Mouse (Mus musculus): ENCODE data around the gene Olig1. TPM values are rescaled to one million over a fixed set of nuclear protein-coding genes. Genes with fewer than 3 reads are reported as not detected.

Gene Olig1
- polyA plus RNA-seq, 1 experiment from 2014 or later: 6.4 TPM

DNA sequence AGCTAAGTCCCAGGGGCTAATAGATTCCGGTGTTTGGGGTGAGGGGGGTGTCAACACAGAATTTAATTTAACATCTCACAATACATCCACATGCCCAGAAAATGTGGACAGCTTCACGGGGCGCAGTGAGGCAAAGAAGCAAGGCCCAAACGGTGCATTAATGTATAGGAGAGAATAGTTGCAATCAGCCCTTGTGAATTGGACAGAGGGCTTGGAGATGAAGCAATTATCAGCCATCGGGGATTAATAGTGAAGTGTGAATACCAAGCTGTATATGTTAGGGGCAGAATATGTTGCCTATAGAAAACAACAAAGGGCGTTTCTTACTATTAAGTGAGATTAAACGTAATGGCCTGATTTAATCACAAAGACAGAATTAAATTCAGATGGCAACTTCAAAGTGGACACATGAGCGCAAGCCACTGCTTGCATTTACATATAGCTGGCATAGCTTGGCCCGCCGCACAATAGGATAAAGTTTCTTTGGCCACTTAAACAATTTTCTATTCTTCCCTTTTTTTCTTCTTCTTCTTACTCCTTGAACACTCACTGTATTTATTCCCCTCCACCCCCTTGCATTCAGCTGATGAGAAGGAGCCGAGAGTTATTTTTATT, 23.3 kb downstream of the Olig1 start:
- H3K27ac ChIP-seq (replicated peaks): no peak overlapping the region
- H3K9ac ChIP-seq: no peak overlapping the region
- no peak overlapping the region for H3K4me3 ChIP-seq (replicated peaks)
- WGBS: 53% methylated on average over 11 of the region's 11 CpGs
- H3K27me3 ChIP-seq: peaks cover 11% of the 10 kb centered on the region
- no peak for ATAC-seq (ENCODE audit: insufficient number of reproducible peaks, low FRiP score, low TSS enrichment, low read depth)
- H3K9me3 ChIP-seq (replicated peaks): no peaks in the 10 kb centered on the region
- H3K36me3 ChIP-seq: no peaks in the 10 kb centered on the region
- H3K4me1 ChIP-seq: no peaks in the 10 kb centered on the region
- H3K4me2 ChIP-seq (replicated peaks): no peak overlapping the region

- Histone ChIP-seq H3K4me1 (no peaks in the 10 kb centered on the region), H3K9ac (no peak overlapping the region), H3K9me3 (replicated peaks) (no peaks in the 10 kb centered on the region), H3K4me3 (replicated peaks) (no peak overlapping the region), H3K4me2 (replicated peaks) (no peak overlapping the region), H3K36me3 (no peaks in the 10 kb centered on the region), H3K27me3 (peaks cover 38% of the 10 kb centered on the region), H3K27ac (replicated peaks) (no peak overlapping the region)
- ATAC-seq (ENCODE audit: insufficient number of reproducible peaks, low FRiP score, low TSS enrichment, low read depth): no peak
- WGBS: 50% methylated on average over 4 of the region's 4 CpGs
Measured at GRCm38 (mm10) chr16:91297726-91298125, 28.2 kb downstream of the Olig1 start.

DNA sequence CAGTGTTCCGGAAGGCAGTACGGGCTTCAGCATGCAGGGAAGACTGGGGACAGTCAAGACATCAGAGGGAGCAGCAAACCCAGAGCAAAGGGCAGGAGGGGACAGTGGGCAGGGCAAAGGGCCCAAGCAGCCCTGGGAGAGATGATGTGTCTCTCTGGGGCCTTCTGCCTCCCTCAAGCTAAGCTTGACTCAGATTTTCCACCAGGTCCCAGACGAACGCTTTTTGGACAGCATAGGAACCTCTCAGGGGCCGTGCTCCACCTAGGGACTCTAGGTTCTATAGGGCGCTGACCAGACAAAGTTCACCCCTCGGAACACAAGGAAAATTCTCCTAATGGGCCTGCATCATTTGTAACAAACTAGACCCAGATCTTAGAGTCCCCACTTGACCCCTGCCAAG, 29.8 kb downstream of the Olig1 start:
- no peaks in the 10 kb centered on the region for H3K9me3 ChIP-seq (replicated peaks)
- WGBS: 89% methylated on average over 7 of the region's 7 CpGs
- no peaks in the 10 kb centered on the region for H3K36me3 ChIP-seq
- H3K27ac ChIP-seq (replicated peaks): no peak overlapping the region
- H3K4me1 ChIP-seq: no peaks in the 10 kb centered on the region
- no peak overlapping the region for H3K4me2 ChIP-seq (replicated peaks)
- no peak overlapping the region for H3K9ac ChIP-seq
- H3K4me3 ChIP-seq (replicated peaks): no peak overlapping the region
- H3K27me3 ChIP-seq: peaks cover 55% of the 10 kb centered on the region
- no peak for ATAC-seq (ENCODE audit: insufficient number of reproducible peaks, low FRiP score, low TSS enrichment, low read depth)

DNA sequence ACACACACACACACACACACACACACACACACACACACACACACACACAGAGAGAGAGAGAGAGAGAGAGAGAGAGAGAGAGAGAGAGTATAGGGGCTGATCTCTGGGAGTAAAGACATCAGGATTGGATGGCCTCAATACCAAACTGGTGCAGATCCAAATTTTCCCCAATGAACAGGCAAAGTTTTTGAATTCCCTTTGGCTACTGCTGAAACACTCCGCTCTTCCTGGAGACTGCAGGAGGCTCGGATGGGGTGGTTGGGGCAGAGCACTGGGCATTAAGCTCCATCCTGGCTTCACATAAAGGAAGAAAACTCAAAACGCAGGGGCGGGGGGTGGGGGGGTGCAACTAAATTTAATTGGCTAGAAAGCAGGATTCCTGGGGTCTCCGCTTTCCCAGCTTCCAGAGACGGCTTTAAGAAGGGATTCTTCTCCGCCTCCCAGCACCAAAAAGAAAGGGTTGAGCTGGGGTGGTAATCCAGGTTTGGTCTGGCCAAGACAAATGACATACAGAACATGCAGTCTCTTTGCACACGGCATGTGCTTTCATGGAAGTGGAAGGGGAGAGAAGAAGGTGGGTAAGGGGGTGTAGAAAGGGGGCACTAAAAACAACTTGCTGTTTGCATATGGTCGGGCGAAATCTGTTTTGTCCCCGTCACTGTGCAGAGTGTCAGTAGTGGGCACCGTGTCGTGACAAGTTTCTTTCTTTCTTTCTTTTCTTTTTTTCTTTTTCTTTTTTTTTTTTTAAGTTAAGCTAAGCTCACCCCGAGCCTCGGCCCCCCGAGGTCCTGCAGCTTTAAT, 31.3 kb downstream of the Olig1 start:
- WGBS: 33% methylated on average over 16 of the region's 16 CpGs
- ATAC-seq (ENCODE audit: insufficient number of reproducible peaks, low FRiP score, low TSS enrichment, low read depth): no peak
- H3K4me2 ChIP-seq (replicated peaks): 0 out of 2 replicates have a peak overlapping the region, but pooled peaks have one; percentile 4

DNA sequence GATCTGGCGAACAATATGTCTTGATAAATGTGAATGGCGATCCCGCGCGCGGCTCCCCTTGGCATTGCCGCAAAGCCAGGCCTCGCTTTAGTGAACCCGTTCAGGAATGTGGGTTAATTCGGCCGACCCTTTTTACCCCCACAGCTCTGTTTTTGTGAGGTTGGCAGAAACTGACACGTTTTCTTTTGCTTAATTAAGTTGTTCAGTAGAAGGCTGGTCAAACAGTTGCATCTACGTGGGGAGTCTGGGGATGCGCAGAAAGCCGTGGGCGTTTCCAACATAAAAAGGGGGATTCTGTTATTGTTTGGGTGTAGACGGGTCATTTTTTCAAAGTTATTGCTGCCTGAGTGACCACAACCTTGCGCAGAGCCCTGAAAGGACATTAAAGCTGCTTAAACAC, 31.9 kb downstream of the Olig1 start:
- peaks cover 60% of the 10 kb centered on the region for H3K27me3 ChIP-seq
- H3K4me1 ChIP-seq: no peaks in the 10 kb centered on the region
- 0 out of 2 replicates have a peak overlapping the region, but pooled peaks have one; percentile 4 for H3K4me2 ChIP-seq (replicated peaks)
- no peak overlapping the region for H3K4me3 ChIP-seq (replicated peaks)
- no peak overlapping the region for H3K9ac ChIP-seq
- H3K27ac ChIP-seq (replicated peaks): no peak overlapping the region
- no peaks in the 10 kb centered on the region for H3K36me3 ChIP-seq
- no peaks in the 10 kb centered on the region for H3K9me3 ChIP-seq (replicated peaks)
- 41% methylated on average over 18 of the region's 18 CpGs for WGBS
- no peak for ATAC-seq (ENCODE audit: insufficient number of reproducible peaks, low FRiP score, low TSS enrichment, low read depth)

More for the DNA sequence above, 31.3 kb downstream of the Olig1 start:
- H3K36me3 ChIP-seq: no peaks in the 10 kb centered on the region
- no peak overlapping the region for H3K4me3 ChIP-seq (replicated peaks)
- H3K27me3 ChIP-seq: peaks cover 60% of the 10 kb centered on the region
- H3K27ac ChIP-seq (replicated peaks): no peak overlapping the region
- no peaks in the 10 kb centered on the region for H3K9me3 ChIP-seq (replicated peaks)
- no peak overlapping the region for H3K9ac ChIP-seq
- H3K4me1 ChIP-seq: no peaks in the 10 kb centered on the region

- Histone ChIP-seq H3K36me3 (no peaks in the 10 kb centered on the region), H3K4me3 (replicated peaks) (no peak overlapping the region), H3K4me2 (replicated peaks) (no peak overlapping the region), H3K9me3 (replicated peaks) (no peaks in the 10 kb centered on the region), H3K27ac (replicated peaks) (no peak overlapping the region), H3K4me1 (no peaks in the 10 kb centered on the region), H3K9ac (no peak overlapping the region), H3K27me3 (peaks cover 61% of the 10 kb centered on the region)
- 45% methylated on average over 26 of the region's 26 CpGs for WGBS
- no peak for ATAC-seq (ENCODE audit: insufficient number of reproducible peaks, low FRiP score, low TSS enrichment, low read depth)
Measured at GRCm38 (mm10) chr16:91303776-91304709, 34.5 kb downstream of the Olig1 start.

GRCm38 (mm10) chr16:91305512-91306111, 36.0 kb downstream of the Olig1 start:
- H3K9me3 ChIP-seq (replicated peaks): no peaks in the 10 kb centered on the region
- ATAC-seq (ENCODE audit: insufficient number of reproducible peaks, low FRiP score, low TSS enrichment, low read depth): no peak
- WGBS: 52% methylated on average over 16 of the region's 16 CpGs
- no peaks in the 10 kb centered on the region for H3K36me3 ChIP-seq
- H3K27me3 ChIP-seq: peaks cover 52% of the 10 kb centered on the region
- H3K4me2 ChIP-seq (replicated peaks): no peak overlapping the region
- no peak overlapping the region for H3K9ac ChIP-seq
- no peaks in the 10 kb centered on the region for H3K4me1 ChIP-seq
- H3K27ac ChIP-seq (replicated peaks): no peak overlapping the region
- H3K4me3 ChIP-seq (replicated peaks): no peak overlapping the region

DNA sequence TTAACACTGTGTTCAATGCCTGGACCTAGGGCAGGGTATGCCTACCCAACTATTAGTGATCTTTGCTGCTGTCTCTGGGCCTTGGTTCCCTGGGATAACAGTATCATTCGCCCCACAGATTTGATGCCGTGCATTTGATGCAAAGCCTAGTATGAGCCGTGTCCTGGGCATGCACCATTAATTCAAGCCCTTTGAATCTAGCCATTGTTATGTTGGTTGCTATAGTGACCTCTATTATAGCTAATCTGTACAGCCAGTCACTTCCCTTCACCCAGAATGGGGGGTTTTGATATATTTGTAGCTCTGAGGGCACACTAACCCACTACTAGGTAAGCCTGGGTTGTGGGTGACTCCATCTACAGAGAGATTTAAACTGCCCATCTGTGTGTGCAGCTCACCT, 40.3 kb downstream of the Olig1 start:
- Histone ChIP-seq H3K27ac (replicated peaks) (no peak overlapping the region), H3K9ac (no peak overlapping the region), H3K36me3 (no peaks in the 10 kb centered on the region), H3K4me2 (replicated peaks) (no peak overlapping the region), H3K27me3 (peaks cover 31% of the 10 kb centered on the region), H3K4me1 (peaks cover 5% of the 10 kb centered on the region; the same call in 1 of the 2 replicates), H3K9me3 (replicated peaks) (no peaks in the 10 kb centered on the region), H3K4me3 (replicated peaks) (no peak overlapping the region)
- ATAC-seq (ENCODE audit: insufficient number of reproducible peaks, low FRiP score, low TSS enrichment, low read depth): no peak
- 76% methylated on average over 3 of the region's 3 CpGs for WGBS

DNA sequence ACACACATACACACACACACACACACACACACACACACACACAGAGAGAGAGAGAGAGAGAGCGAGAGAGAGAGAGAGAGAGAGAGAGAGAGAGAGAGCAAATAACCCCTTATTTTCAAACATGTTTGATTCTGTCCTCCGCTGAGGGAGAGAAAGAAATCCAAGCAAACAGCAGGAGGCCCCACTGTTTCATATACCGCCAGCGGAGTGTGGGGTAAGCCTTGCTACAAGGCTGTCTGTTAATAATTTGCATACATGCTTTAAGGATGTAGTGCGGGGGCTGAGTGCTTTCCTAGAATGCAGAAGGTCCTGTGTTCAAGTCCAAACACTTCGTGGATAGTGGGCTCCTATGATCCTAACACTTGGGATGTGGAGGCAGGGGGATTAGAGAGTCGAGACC, 43.3 kb downstream of the Olig1 start:
- Histone ChIP-seq H3K9me3 (replicated peaks) (no peaks in the 10 kb centered on the region), H3K27me3 (peaks cover 33% of the 10 kb centered on the region), H3K4me2 (replicated peaks) (no peak overlapping the region), H3K36me3 (no peaks in the 10 kb centered on the region), H3K9ac (no peak overlapping the region), H3K4me1 (peaks cover 5% of the 10 kb centered on the region; the same call in 1 of the 2 replicates), H3K4me3 (replicated peaks) (no peak overlapping the region), H3K27ac (replicated peaks) (no peak overlapping the region)
- WGBS: 59% methylated on average over 7 of the region's 7 CpGs
- ATAC-seq (ENCODE audit: insufficient number of reproducible peaks, low FRiP score, low TSS enrichment, low read depth): no peak

DNA sequence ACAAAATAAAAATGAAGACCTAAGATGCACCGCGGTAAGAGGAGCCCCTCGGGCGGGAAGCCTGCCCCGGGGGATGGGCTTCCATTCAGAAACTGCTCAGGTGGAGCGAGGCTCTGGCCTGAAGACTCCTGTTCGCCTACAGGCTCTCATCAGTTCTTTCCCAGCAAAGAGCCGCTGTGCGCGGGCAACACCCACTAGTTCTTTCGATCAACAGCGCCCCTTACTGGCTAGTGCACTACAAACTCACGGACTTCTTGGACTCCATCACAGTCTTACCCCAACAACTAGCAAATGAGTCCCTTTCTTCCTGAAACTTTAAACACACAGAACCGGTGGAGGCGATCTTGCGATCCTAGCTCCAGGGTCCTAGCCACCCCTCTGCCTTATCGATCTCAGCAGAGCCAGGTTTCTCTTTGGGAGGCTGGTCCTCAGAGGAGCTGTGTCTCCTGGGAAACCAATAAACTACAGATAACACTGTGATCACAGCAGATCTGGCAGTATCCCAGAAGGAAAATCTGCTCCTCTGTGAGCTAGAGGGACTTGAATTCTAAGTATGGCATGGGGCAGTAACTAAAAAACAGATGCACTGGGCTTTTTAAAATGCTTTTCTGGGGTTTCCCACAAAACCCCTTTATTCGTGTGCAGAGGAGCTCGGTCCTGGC, 44.7 kb downstream of the Olig1 start:
- Histone ChIP-seq H3K27ac (replicated peaks) (no peak overlapping the region), H3K36me3 (no peaks in the 10 kb centered on the region), H3K9ac (no peak overlapping the region), H3K4me3 (replicated peaks) (no peak overlapping the region), H3K4me2 (replicated peaks) (peak overlapping the region; percentile 19), H3K4me1 (peaks cover 5% of the 10 kb centered on the region; the same call in 1 of the 2 replicates), H3K27me3 (peaks cover 28% of the 10 kb centered on the region), H3K9me3 (replicated peaks) (no peaks in the 10 kb centered on the region)
- ATAC-seq (ENCODE audit: insufficient number of reproducible peaks, low FRiP score, low TSS enrichment, low read depth): no peak; the same call in 1 of the 2 replicates
- WGBS: 7% methylated on average over 19 of the region's 19 CpGs

Measured in embryonic facial prominence, embryonic 15.5 days (tissue).